Mouse (Mus musculus) forebrain, embryonic 11.5 days (tissue): ENCODE measurements at regions not wholly inside any gene's neighbourhood (a gene's known extent, or its start where the extent isn't known, plus 50 kb on each side); places are given as distances from the start of the nearest gene placed in this dataset.
"Not testable (repeated sequence)": the region's sequence is repeated elsewhere in the genome, so short reads cannot be mapped to it uniquely, and the experiment has no call there.

Experiments used
- ATAC-seq: fragments of 200-750 bp; cut with Nextera tagmentation; replicated peaks from 2 replicates; pipeline ENCODE4 v1.8.0; 2017; ENCODE audit warnings: moderate TSS enrichment; ENCODE audit not compliant: low FRiP score
- DNase-seq: peaks from one replicate; pipeline ENCODE4 v3.0.0-alpha.2; 2017; ENCODE audit warnings: low spot score
- H3K27ac ChIP-seq: fragments of 300-500 bp; sonication (generic); 2 replicates; pipeline ENCODE4 v1.5.1; 2014; ENCODE audit warnings: low read depth, low read length
- H3K27me3 ChIP-seq: fragments of 300-500 bp; sonication (generic); 2 replicates; pipeline ENCODE4 v1.6.1; 2014; ENCODE audit warnings: mild to moderate bottlenecking, low read length, mixed read lengths; ENCODE audit not compliant: control insufficient read depth, insufficient read depth
- H3K36me3 ChIP-seq: fragments of 300-500 bp; sonication (generic); 2 replicates; pipeline ENCODE4 v1.6.1; 2014; ENCODE audit warnings: mild to moderate bottlenecking, low read length, moderate library complexity, mixed read lengths; ENCODE audit not compliant: control insufficient read depth, insufficient read depth
- H3K4me1 ChIP-seq: fragments of 300-500 bp; sonication (generic); replicated peaks from 2 replicates; pipeline ENCODE4 v1.6.1; 2014; ENCODE audit warnings: low read length, mixed read lengths; ENCODE audit not compliant: control insufficient read depth, insufficient read depth
- H3K4me2 ChIP-seq: fragments of 300-500 bp; sonication (generic); 2 replicates; pipeline ENCODE4 v1.6.1; 2014; ENCODE audit warnings: low read depth, mild to moderate bottlenecking, low read length, moderate library complexity, mixed read lengths; ENCODE audit not compliant: severe bottlenecking
- H3K4me3 ChIP-seq: fragments of 300-500 bp; sonication (generic); 2 replicates; pipeline ENCODE4 v1.5.1; 2014; ENCODE audit warnings: low read depth, low read length
- H3K9ac ChIP-seq: fragments of 300-500 bp; sonication (generic); 2 replicates; pipeline ENCODE4 v1.6.1; 2014; ENCODE audit warnings: low read length
- H3K9me3 ChIP-seq: fragments of 300-500 bp; sonication (generic); 2 replicates; pipeline ENCODE4 v1.6.1; 2016; ENCODE audit warnings: low read length, mixed read lengths; ENCODE audit not compliant: control insufficient read depth
- WGBS: fragments of 180-500 bp; shearing (Covaris S2); extraction: QIAGEN DNeasy Blood & Tissue Kit; methylation state at CpG from one replicate; pipeline ENCODE4 v1.1.7; 2014; 5-methylcytosine and 5-hydroxymethylcytosine counted together

DNA sequence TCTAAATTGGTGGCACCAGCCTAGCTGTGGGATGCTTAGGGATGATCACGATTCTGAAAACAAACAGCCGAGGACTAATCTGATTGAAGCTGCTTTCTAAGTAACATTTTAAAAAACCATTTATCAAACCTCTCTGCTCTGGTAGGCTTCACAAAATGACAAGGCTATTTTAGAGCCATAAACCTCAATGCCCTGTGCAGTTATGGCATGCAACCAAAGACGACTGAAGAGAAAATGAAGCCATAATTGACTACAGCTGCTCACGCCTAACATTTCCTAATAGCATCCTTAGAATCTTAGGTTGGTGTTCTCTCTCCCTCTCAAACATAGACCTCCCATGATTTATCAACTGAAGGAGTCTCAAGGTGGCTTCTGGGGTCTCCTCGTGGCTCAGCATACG is 484.3 kb downstream of the Isl1 start:
- Histone ChIP-seq H3K9ac (no peak overlapping the region), H3K4me1 (no peaks in the 10 kb centered on the region), H3K9me3 (no peaks in the 10 kb centered on the region), H3K36me3 (no peaks in the 10 kb centered on the region), H3K27ac (no peak overlapping the region), H3K27me3 (no peaks in the 10 kb centered on the region), H3K4me2 (no peak overlapping the region), H3K4me3 (no peak overlapping the region)
- ATAC-seq, result no peak
- WGBS, result 86% methylated on average over 6 of the region's 6 CpGs
- no peak for DNase-seq

DNA sequence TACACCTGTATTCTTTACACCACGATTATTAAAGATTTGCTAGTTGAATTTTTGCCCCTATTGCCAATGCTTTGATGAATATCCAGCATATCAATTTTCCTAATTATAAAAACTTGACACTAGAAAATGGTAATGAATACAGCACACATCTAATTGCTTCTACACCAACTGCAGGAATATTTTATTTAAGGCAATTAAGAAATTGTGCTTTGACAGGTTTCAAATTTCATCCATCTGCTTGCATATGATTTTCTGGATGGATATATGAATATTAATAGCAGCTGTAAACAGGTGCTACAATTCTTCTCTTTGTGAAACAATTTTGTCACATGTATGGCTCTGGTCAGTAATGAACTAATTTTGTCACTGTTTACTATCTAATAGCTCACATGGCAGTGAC is 487.0 kb downstream of the Isl1 start:
- Histone ChIP-seq H3K4me1 (no peaks in the 10 kb centered on the region), H3K27ac (no peak overlapping the region), H3K4me3 (no peak overlapping the region), H3K27me3 (no peaks in the 10 kb centered on the region), H3K4me2 (no peak overlapping the region), H3K9me3 (no peaks in the 10 kb centered on the region), H3K9ac (no peak overlapping the region), H3K36me3 (no peaks in the 10 kb centered on the region)
- ATAC-seq, result no peak
- WGBS, result 68% methylated on average over 1 of the region's 1 CpGs
- no peak for DNase-seq

DNA sequence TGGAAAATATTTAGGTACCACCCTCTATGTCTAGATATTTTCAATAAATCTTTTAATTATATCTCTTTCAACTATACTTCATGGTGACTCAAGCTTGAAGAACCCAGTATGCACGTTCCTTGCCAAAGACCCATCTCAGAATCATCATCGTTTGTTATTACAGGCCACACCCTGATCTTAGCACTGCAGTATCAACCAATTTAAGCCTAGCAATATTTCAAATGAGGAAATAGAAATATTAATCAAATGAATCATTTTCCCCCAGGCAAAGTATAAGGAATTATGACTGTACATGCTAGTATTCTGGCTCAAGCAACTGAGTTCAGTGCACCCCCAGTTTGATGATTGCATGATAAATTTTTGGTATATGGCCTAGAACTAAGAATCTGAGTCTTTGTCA is 495.3 kb downstream of the Isl1 start:
- no peak overlapping the region for H3K4me3 ChIP-seq
- 87% methylated on average over 2 of the region's 2 CpGs for WGBS
- no peaks in the 10 kb centered on the region for H3K27me3 ChIP-seq
- no peaks in the 10 kb centered on the region for H3K36me3 ChIP-seq
- H3K9me3 ChIP-seq, result no peaks in the 10 kb centered on the region
- H3K4me2 ChIP-seq, result no peak overlapping the region
- no peak overlapping the region for H3K27ac ChIP-seq
- no peak overlapping the region for H3K9ac ChIP-seq
- DNase-seq (no peak), ATAC-seq (no peak)
- H3K4me1 ChIP-seq, result no peaks in the 10 kb centered on the region

DNA sequence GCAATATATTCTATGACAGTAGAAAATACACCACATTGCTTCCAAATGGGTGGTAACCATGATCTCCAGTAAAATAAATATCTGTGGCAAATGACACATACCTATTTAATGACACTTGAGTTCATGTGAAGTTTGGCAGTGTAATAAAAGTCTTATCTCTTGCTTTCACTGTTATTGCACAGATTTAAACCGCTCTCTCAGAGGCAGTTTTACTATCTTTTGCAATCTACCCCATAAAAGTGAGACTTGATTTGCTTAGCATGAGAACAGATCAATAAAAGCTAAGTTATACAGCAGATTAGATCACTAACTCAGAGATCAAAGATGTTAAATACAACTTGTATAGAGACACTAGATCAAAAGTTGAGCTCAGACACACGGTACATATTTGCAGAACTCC is 510.2 kb downstream of the Isl1 start:
- no peak overlapping the region for H3K27ac ChIP-seq
- DNase-seq (no peak), ATAC-seq (no peak)
- WGBS, result 88% methylated on average over 2 of the region's 2 CpGs
- H3K4me1 ChIP-seq, result no peaks in the 10 kb centered on the region
- no peaks in the 10 kb centered on the region for H3K36me3 ChIP-seq
- no peak overlapping the region for H3K9ac ChIP-seq
- H3K27me3 ChIP-seq, result no peaks in the 10 kb centered on the region
- H3K4me3 ChIP-seq, result no peak overlapping the region
- no peak overlapping the region for H3K4me2 ChIP-seq
- no peaks in the 10 kb centered on the region for H3K9me3 ChIP-seq

DNA sequence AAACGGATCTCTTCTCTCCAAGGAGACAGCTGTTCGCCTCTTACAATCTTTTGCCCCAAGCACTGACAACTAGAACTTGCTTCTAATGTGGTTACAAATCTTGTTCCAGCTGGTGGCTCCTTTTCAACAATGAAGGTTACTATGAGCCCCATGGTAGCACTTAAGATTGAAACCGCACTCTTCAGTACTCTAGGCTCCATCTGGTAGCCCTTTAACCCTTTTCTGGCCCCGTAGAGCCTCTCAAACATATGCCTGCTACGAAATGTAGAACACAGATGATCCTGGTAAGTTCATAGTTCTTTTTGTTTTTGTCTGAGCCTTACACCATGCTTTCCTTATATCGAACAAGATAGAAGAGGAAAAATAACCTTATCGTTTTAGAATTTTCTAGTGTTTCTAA is 558.2 kb downstream of the Isl1 start:
- Histone ChIP-seq H3K4me3 (no peak overlapping the region), H3K27me3 (no peaks in the 10 kb centered on the region), H3K27ac (no peak overlapping the region), H3K9ac (no peak overlapping the region), H3K4me1 (no peaks in the 10 kb centered on the region), H3K36me3 (no peaks in the 10 kb centered on the region), H3K9me3 (no peaks in the 10 kb centered on the region), H3K4me2 (no peak overlapping the region)
- ATAC-seq (no peak), DNase-seq (no peak)
- 83% methylated on average over 7 of the region's 7 CpGs for WGBS

GRCm38 (mm10) chr13:115742080-115742479 is 567.4 kb downstream of the Isl1 start:
- H3K9ac ChIP-seq, H3K4me3 ChIP-seq, H3K27me3 ChIP-seq, H3K27ac ChIP-seq, DNase-seq, H3K9me3 ChIP-seq, H3K36me3 ChIP-seq, H3K4me1 ChIP-seq, H3K4me2 ChIP-seq: not testable (repeated sequence)
- 73% methylated on average over 1 of the region's 1 CpGs for WGBS
- peak; percentile 78 for ATAC-seq

GRCm38 (mm10) chr13:115727986-115728385 is 581.5 kb downstream of the Isl1 start:
- Histone ChIP-seq H3K9me3 (no peaks in the 10 kb centered on the region), H3K4me1 (no peaks in the 10 kb centered on the region), H3K27ac (no peak overlapping the region), H3K4me3 (no peak overlapping the region), H3K4me2 (no peak overlapping the region), H3K36me3 (no peaks in the 10 kb centered on the region), H3K9ac (no peak overlapping the region), H3K27me3 (no peaks in the 10 kb centered on the region)
- ATAC-seq, result no peak; the same call in 1 of the 2 replicates
- no peak for DNase-seq
- WGBS, result 75% methylated on average over 5 of the region's 5 CpGs

- Histone ChIP-seq H3K9me3 (no peaks in the 10 kb centered on the region), H3K4me2 (no peak overlapping the region), H3K4me3 (no peak overlapping the region), H3K4me1 (no peaks in the 10 kb centered on the region), H3K27me3 (no peaks in the 10 kb centered on the region), H3K27ac (no peak overlapping the region), H3K9ac (no peak overlapping the region), H3K36me3 (no peaks in the 10 kb centered on the region)
- ATAC-seq (no peak), DNase-seq (no peak)
- 73% methylated on average over 5 of the region's 5 CpGs for WGBS
Measured at GRCm38 (mm10) chr13:115725356-115725952, 584.0 kb downstream of the Isl1 start.

GRCm38 (mm10) chr13:115719276-115719675 is 590.2 kb downstream of the Isl1 start:
- no peaks in the 10 kb centered on the region for H3K4me1 ChIP-seq
- 90% methylated on average over 2 of the region's 2 CpGs for WGBS
- H3K27me3 ChIP-seq, result no peaks in the 10 kb centered on the region
- H3K4me2 ChIP-seq, result no peak overlapping the region
- H3K9ac ChIP-seq, result no peak overlapping the region
- H3K9me3 ChIP-seq, result no peaks in the 10 kb centered on the region
- H3K27ac ChIP-seq, result no peak overlapping the region
- DNase-seq (no peak), ATAC-seq (no peak)
- no peak overlapping the region for H3K4me3 ChIP-seq
- H3K36me3 ChIP-seq, result no peaks in the 10 kb centered on the region
